Mouse (Mus musculus) naive thymus-derived CD4-positive, alpha-beta T cell, adult 2 months (primary cell): ENCODE measurements around the gene Smpdl3b.

Experiments used
- DNase-seq: peaks from one replicate; pipeline ENCODE4 v3.0.0-alpha.2; 2011; ENCODE audit warnings: low read depth

The Smpdl3b gene

DNA sequence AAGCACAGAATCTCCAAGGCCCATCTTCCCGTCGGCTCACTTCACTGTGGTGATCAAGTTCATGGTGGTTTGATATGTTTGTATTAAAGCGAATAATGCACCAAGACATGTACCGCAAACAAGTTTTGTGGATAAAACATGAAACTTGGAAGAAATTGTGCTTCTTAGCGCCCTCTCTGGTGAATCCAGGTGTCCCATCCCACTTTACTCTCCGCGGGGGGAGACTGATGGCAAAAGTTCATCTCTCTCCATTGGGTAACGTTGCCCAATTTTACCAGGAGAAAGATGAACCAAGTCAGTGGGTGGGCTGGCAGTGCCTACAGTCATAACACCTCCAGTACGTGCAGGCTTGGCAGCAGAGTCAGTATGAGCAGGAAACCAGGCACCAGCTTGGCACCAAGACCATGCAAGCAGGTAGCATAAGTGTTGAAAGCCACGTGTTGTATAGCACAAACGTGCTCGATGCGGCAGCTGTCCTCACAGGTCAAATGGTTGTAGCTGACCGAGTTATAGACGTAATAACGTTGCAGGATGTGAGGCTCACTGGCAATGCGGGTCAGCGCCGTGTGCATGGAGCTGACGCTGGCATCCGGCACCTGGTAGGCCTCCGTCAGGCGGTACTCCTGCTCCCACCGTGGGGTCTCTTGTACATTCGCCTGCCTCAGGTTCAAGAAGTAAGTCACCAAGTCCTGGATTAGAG is 23.8 kb downstream of the Smpdl3b start:
- no peak for DNase-seq

DNA sequence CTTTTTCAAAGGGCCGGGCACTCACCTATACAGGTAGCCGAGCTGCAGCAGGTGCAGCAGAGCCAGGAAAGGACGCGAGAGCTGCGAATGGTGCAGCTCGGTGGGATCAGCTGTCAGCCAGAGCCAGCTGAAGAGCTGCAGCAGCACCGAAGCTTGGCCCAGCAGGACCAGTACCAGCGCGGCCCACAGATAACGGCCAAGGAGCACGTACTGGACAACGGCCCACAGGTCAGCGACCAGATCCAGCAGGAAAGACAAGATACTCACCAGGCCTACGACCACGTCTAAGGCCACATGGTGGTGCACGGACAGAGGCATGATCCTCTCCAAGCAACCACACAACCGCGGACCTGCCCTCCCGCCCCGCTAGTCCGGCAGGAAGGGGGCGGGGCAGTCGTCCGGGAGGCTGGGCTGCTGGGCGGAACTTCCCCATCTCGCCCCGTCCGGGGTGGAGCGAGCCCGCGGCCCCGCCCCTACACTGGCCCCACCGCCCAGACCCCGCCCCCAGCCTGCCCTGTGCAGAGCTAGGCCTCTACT is 24.8 kb downstream of the Smpdl3b start, which contains the start of gene Xkr8:
Gene Xkr8, minus strand, starts transcription at position 399 of the 537 bp plus-strand sequence.
- DNase-seq = peak; percentile 79

DNA sequence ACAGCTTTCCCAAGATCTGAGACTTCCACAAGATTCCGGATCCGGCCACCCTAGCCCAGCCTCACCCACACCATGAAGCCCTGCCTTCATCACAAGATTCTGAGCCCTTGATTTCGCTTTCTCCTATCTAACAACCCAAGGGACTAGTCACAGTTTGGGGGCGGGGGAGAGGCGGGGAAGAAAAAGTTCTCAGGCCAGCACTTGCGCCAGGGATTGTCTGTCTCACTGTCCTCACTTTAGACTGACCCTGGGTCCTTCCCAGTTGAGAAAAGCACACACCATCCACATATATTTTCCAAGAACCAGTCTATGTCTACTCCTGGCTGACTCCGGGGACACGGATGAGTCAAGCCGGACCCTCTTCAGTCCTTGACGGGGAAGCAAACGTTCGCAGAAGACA is 25.4 kb downstream of the Smpdl3b start:
- DNase-seq = no peak

DNA sequence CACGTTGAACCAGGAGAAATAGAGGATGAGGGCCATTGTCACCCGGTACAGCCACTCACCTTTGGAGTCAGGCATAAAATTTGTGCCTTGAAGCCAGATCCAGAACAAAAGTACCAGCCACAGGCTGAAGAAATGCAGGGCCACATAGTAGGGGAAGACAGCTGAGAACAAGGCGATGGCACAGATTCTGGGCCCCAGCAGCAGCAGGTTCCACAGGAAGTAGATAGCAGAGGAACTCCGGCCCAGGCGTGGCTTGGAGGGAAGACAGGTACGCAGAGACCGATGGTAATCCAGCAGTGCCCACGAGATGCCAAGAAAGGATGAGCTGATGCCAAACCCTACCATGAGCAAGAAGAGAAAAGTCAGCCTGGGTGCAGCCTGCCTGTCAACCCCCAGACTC is 28.8 kb downstream of the Smpdl3b start:
- no peak for DNase-seq

DNA sequence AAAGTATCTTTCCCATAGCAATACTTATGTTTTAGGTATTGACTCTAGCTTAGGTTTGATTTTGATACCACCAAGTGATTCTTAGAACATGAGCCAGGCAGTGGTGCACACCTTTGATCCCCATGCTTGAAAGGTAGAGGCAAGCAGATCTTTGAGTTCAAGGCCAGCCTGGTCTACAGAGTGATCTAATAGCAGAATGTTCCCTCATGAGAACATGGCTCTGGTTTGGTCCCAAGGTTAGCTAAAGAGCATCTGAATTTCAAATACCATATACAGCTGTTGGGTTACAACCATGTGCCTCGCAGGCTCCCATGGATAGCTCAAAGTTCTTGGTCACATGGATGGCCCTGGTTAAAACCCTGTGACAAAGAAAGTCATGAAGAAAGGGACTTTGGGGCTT is 38.8 kb downstream of the Smpdl3b start:
- no peak for DNase-seq

DNA sequence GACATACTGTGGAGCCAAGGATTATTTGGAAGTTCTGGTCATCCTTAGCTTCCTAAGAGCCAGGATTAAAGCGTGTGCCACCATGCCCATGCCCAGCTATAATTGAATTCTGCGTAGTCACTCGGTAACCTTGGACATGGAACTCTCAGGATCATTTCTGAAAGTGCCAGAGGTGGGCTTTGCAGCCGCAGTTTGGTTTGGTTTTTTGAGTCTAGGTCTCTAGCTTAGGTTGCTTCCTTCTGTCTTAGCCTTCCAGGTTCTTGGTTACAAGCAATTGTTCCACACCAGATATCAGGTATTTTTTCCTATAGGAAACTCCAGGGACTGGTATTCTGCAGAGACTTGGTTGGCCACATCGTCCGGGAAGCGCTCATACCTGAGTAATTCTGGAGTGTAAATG is 43.9 kb downstream of the Smpdl3b start:
- DNase-seq = no peak

DNA sequence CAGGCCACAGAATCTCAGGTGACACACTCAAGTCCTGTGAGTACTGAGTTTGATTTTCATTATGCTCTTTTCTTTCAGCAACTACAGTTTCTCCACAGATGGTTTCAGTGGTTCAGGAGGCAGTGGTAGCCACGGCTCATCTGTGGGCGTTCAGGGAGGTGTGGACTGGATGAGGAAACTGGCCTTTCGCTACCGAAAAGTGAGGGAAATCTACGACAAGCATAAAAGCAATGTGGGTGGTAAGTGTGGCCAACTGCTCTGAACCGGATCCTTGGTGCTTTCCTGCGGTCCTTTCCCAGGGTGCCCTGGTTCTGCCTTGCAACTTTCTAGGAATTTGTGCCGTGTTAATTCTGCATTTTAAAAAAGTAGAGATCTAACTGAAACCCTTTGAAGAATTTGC is 50.2 kb downstream of the Smpdl3b start:
- no peak for DNase-seq

DNA sequence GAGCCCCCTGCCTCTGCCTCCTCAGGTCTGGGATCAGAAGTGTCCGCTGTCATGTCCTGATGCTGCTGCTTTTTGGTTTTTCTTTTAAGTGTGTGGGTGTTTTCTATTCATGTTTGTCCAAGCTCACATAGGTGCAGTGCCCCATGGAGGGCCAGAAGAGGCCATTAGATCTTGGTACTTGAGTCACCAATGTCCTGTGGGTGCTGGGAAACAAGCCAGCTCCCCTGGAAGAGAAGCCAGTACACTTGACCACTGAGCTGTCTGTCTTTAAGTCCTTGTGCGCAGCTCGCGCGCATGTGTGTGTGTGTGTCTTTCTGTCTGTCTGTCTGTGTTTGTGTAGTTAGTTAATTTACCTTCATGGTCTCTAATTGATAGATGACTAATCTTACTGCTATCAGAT is 55.0 kb downstream of the Smpdl3b start:
- DNase-seq = no peak

DNA sequence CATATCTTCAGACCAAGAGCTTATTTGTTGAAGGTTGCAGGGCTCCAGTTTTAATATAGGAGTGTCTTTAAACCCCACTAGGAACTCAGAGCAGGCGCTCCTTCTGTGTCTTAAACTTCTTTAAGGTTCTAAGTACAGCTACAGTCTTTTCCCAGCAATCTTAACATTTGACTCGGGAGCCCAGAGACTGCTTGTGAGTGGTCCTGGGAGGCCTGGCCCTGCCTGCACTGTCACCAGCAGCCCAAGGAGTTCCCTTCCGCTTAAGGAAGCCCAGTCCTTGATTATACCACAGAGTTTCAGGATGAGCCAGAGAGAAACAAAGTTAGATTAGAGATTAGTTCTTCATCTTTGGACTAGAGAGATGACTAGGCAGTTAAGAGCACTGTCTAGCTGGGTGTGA is 63.7 kb downstream of the Smpdl3b start:
- no peak for DNase-seq

DNA sequence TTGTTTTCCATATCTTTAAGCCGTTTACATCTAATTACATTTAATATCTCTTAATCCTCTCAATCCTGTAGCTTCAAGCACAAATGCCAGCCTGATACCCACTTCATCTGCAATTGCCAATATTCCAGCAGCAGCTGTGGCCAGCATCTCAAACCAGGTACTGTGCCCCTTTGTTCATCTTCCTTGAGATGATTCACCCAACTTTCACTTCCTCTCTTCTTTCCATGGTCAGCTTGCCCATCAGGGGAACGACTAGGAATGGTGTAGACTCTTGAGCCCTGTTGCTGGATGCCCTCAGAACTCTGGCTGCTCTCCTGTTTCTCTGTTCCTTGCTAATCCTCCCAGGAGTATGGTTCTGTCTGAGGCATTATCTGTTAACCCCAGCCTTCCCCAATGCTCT is 67.4 kb downstream of the Smpdl3b start:
- DNase-seq = no peak
